Mouse (Mus musculus): ENCODE data around the gene Tlr7. TPM values are rescaled to one million over a fixed set of nuclear protein-coding genes. Genes with fewer than 3 reads are reported as not detected.
"Not testable (repeated sequence)": the region's sequence is repeated elsewhere in the genome, so short reads cannot be mapped to it uniquely, and the experiment has no call there.

Gene Tlr7
- total RNA-seq (2021): 1 to 10 TPM; 3.2 to 3.7 TPM
- long read RNA-seq: 0 reads

- DNase-seq (ENCODE audit: low spot score in 2 of 2): no peak
These were observed at the start of gene Tlr7 for GRCm38 (mm10) chrX:167330399-167330798. Tlr7 (minus strand) TSS chrX:167330558.

- no peak for DNase-seq (ENCODE audit: low spot score in 2 of 2)
These were observed 49.7 kb upstream of the Tlr7 start for GRCm38 (mm10) chrX:167380073-167380472.

DNA sequence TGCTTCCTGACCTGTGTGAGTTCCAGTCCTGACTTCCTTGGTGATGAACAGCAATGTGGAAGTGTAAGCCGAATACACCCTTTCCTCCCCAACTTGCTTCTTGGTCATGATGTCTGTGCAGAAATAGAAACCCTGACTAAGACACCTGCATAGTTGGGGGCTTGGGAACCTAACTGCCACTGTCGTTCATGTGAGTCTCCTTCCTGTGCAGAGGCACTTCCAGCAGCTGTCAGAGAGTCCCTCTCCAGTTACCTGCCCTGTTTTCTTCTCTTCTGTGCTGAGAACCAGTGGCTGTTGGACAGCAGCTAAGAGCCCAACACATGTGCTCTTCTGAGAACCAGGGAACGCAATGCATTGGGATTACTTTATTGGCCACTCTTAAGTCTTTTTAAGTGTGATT, 30.9 kb upstream of the Tlr7 start:
- not testable (repeated sequence) for DNase-seq (ENCODE audit: low spot score in 2 of 2)

DNA sequence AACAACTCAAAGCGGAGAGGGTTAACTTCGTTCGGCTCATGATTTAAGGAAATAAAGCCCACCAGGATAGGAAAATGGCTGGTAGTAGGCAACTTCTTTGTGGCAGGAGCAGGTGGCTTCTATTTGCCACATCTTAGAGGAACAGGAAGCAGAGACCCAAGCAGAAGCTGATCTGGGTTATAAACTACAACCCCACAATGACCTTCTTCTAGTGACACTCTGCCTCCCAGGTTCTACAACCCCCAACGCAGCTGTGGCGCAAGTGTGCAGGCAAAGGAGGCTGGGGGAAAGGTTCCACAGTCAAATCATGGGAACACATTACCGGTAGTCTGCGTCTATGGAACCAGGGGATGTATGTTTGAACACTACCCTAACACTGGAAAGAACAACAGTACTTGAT, 29.3 kb upstream of the Tlr7 start:
- DNase-seq (ENCODE audit: low spot score in 2 of 2): no peak

DNA sequence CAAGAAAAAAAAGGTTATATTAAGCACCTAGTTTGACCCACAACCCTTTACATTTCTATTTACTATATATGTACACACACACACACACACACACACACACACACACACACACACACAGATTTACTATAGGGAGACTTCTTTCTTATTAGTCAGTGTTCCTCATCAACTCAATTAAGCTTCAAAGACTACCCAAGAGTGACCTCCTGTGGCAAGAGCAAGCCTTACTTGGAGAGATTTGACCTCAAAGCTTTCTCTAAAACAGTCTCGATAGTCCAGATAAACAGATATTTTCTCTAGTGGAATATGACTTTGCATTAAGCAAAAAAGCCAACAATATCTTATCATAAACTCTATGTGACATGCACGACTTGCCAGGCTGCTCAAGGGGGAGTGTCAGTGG, 27.1 kb upstream of the Tlr7 start:
- DNase-seq (ENCODE audit: low spot score in 2 of 2): peak; percentile 8 to 11

GRCm38 (mm10) chrX:167355965-167356364, 25.6 kb upstream of the Tlr7 start:
- no peak for DNase-seq (ENCODE audit: low spot score in 2 of 2)

GRCm38 (mm10) chrX:167353617-167354016, 23.3 kb upstream of the Tlr7 start:
- DNase-seq (ENCODE audit: low spot score in 2 of 2): no peak

DNA sequence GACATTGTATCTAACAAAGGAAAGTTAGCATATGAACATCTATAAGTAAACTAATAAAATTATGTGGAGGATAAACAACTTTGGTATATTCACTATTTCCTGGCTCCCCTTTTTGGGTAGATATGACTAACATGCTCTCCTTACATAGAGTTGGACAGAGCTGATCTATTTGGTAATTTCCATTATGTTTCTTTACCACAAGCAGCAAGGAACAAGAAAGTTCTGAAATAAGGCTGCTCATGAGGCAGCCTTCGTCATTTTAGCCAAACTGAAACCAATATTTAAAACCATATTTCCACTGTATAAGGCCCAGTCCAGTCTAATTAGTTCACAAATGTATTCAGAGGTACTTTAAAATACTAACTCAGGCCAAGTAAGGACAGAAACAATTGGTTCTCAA, 16.1 kb upstream of the Tlr7 start:
- DNase-seq (ENCODE audit: low spot score in 2 of 2): no peak

DNA sequence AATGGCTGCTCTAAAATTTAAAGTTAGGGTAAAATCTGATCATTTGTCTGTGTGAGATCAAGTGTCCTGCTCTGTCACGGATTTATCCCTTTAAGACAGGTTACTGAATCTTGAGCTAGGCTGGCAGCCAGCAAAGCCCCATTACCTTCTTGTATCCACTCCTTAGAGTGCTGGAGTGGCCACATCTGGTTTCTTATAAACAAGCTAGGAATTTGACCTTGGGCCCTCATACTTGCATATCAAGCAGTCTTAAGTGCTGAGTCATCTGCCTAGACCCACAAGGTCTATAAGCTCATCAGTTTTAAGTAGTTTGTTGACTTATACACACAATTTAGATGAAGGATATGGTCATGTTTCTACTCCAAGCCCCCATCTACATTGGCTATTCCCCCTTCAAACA, 14.0 kb upstream of the Tlr7 start:
- DNase-seq (ENCODE audit: low spot score in 2 of 2): no peak

DNA sequence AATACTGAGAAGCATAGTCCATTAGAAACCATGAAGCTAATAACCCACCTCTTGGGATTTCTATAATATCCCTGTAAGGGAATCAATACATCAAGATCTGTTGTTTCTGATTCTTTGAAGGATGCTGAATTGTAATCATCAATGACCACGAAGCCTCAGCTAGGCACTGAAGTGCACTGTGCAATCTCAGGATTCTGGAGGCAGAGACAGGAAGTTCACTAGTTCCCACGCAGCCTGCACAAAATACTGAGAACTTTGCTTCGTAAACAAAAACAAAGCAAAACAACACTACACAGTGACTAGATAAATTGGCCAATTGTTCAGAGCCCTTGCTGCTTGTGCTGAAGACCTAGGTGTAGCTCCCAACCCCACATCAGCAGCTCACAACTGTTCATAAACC, 11.5 kb upstream of the Tlr7 start:
- DNase-seq (ENCODE audit: low spot score in 2 of 2): no peak

DNA sequence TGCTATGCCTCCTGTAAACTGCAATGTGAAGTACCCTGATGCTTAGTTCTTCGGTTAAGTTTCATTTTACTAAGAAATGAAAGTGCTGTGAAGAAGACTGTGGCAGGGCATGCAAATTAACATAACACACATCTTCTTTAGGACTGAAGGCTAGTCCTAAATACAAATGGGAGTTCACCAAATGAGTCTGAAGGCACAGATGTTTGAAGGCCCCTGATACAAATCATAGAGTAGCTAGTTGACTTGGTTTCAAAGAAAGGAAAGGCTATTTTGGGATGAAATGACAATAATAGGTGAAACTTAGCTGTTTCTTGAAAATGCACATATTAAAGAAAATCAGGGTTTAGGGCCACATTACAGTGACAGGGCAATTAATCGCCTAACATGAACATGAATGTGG, 9.8 kb upstream of the Tlr7 start:
- no peak for DNase-seq (ENCODE audit: low spot score in 2 of 2)

GRCm38 (mm10) chrX:167337990-167338389, 7.6 kb upstream of the Tlr7 start:
- DNase-seq (ENCODE audit: low spot score in 2 of 2): no peak

DNA sequence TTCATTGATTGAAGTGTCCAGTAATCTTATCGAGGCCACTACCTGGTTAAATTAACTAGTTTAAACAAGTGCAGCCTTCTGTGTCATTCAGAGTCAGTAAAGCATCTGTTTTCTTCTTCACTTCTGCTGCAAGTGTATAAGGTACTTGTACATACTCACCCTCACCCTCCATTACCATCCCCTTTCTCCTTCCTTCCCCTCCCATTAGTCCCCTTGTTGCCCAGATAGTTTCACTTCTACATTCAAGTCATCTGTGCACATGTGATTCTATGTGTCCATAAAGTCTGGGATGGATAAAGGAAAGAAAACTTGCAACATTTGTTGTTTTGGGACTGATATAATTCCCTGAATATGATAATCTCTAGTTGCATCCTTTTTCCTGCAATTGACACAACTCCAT, 4.2 kb upstream of the Tlr7 start:
- DNase-seq (ENCODE audit: low spot score in 2 of 2): no peak

DNA sequence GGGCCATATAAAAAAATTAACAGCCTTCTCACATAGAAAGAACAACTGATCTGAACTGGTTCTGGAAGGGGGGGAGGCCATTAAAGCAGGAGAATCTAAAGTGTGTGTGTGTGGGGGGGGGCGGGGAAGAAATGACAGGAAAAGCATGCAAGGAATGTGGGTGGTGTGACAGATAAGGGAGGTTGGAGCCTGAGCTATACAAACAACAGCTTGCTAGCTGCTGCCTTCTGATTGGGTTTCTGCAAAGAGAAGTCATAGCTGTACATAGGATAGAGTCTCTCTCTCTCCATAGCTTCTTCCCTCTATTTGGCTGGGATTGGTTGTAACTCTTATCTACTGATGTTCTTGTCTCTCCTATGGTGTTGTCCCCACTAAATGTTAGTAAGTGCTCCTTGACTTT, 2.2 kb upstream of the Tlr7 start:
- no peak for DNase-seq (ENCODE audit: low spot score in 2 of 2)

DNA sequence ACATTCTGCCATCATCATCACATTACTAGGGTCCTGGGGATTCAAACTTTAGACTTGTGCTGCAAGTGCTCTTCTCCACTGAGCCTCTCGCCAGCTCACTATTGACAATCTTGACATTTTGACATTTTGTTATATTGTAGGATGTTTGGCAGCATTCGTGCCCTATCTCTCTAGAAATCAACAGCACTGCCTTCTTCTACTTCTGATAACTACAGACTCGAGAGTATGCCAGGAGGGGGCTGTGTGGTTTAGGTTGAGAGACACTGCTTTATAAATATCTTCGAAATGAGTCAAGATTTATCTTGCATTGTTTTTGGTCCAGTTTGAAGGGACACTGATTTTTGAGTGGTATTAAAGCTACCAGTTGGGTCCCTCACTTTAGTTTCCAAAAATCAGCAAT, 635 bp upstream of the Tlr7 start:
- no peak for DNase-seq (ENCODE audit: low spot score in 2 of 2)

GRCm38 (mm10) chrX:167329620-167330019, 738 bp downstream of the Tlr7 start:
- no peak for DNase-seq (ENCODE audit: low spot score in 2 of 2)

- DNase-seq (ENCODE audit: low spot score in 2 of 2): peak; percentile 8 to 29
These were observed 1.3 kb downstream of the Tlr7 start for GRCm38 (mm10) chrX:167329098-167329497.

GRCm38 (mm10) chrX:167328519-167328918, 1.8 kb downstream of the Tlr7 start:
- DNase-seq (ENCODE audit: low spot score in 2 of 2): no peak

- DNase-seq (ENCODE audit: low spot score in 2 of 2): no peak
These were observed 6.6 kb downstream of the Tlr7 start for GRCm38 (mm10) chrX:167323742-167324141.

- DNase-seq (ENCODE audit: low spot score in 2 of 2): no peak
These were observed 9.0 kb downstream of the Tlr7 start for GRCm38 (mm10) chrX:167321233-167321806.

DNA sequence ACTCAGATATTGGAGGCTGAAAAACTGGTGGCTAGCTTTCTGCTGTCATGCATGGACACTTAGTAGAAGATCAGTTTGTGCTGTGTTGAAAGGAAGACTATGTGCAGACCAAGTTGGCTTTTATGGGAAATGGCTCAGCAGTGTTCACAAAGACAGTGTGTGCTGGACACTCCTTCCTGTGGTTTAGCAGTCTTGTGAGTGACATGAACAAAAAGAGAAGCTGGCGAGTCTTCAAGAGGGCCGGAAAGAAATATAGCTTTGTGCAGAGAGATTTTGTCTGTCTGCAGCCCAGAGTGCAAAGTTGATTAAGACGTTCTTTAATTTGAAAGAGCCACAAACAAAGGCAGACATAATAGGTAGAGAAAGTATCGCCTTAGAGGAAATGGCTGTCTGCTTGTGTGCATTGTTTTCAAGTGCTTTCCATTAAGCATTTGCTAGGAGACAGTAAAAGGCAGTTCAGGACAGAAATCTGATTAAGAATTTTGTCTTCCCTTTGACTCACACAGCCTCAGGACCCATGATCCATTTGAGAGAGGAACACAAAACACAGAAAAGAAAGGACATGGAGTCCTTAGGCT, 11.4 kb downstream of the Tlr7 start:
- DNase-seq (ENCODE audit: low spot score in 2 of 2): no peak

DNA sequence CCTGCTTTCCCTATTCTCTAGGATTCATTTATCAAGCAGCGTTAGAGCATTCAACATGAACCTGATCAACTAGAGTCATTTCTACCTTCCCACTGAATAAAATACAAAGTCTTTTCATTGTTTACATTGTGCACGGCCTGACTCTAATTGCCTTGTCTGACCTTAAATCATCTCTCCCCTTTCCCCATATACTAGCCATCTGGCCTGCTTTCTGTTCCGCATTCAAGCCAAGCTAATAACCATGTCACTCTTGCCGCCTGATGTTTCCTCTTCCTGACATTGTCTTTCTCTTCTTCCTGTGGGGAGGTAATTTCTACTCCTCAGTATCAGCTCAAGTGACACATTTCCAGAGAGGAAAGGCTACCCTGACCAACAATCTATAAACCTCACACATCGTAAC, 14.6 kb downstream of the Tlr7 start:
- DNase-seq (ENCODE audit: low spot score in 2 of 2): no peak

DNA sequence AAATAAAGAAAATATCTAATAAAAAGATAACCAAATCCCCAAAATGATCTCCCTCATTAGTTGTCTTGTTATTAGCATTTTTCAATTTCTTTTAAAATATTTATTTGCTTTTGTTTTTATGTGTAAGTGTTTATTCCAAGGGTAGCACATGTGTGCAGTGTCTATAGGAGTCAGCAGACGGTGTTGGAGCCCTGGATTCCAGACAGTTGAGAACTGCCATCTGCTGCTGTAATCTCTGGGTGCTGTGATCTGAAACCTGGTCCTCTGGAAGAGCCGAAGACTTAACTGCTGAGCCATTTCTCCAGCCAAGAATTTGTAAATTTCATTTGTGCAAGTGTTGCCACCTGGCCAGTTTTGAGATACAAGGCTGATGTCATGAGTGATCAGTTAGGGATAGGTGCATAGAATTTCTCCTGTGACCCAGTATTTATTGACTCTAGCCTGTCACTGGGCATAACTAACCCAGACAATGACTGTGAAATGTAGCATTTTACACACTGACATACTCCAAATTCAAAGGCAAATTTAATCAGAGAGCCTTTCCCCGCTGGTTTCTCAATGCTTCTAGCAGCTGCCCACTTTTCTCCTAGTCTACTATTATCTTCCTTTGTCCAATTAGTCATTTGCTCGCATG, 15.1 kb downstream of the Tlr7 start:
- no peak for DNase-seq (ENCODE audit: low spot score in 2 of 2)

Measured in layer of hippocampus, postnatal 10 days (tissue).